Mouse (Mus musculus) erythroblast, adult 5-6 weeks (primary cell): ENCODE data around the gene Rb1. TPM values are rescaled to one million over a fixed set of nuclear protein-coding genes. Genes with fewer than 3 reads are reported as not detected.

Source experiments
- ATAC-seq: replicated peaks from 2 replicates; pipeline ENCODE4 v1.8.0; 2016; ENCODE audit warnings: moderate number of reproducible peaks, mild to moderate bottlenecking, moderate TSS enrichment, inconsistent platforms; ENCODE audit not compliant: poor library complexity, low FRiP score, severe bottlenecking
- total RNA-seq, 2 experiments: library from RNA; stranded (forward) in 1 of 2; stranded (reverse) in 1 of 2; fragments of 150-400 nt in 1 of 2; fragments of 200-764, 138-1000 nt in 1 of 2; gene quantifications; 2 replicates each; pipeline versions ENCODE4 v1.2.3 to v1.2.4; 2015 to 2017; ENCODE audit warnings: low replicate concordance in 2 of 2

The Rb1 gene
- total RNA-seq, 2 experiments from 2014 or later = 215 to 223 TPM

DNA sequence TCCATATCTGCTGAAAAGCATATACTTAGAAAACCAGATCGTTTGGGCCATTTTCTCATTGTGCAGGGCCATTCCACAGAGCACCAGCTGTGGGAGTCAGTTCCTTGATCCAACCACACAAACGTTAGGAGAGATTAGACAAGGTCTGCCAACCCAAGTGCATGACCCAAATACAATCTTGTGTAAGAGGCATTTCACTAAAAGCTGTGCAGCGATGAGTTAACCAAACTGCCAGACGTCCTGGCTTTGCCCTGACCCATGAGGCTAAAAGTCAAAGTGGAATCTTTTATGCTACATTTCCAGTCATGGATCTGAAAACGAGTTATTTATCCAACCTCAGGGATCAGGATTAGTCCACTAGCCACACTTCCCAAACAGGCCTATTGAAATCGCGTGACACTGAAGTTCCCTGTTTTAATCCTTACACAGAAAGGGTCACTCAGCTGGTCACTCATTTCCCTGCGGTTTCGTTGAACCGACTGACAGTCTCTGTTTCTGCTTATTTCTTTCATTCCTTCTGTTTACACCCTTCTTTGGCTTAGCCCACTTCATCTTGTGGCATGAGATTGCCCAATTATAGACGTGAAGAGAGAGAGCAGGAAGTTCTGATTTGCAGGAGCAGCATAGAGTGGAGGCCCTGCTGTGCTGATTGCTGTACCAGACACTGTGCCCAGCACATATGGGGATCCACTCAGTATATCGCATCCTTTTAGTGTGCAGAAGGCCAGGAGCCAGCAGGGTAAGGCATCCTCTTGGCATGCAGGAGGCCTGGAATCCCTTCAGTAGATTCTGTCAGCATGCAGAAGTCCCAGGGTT lies 153.2 kb downstream of the Rb1 start:
- ATAC-seq = no peak

DNA sequence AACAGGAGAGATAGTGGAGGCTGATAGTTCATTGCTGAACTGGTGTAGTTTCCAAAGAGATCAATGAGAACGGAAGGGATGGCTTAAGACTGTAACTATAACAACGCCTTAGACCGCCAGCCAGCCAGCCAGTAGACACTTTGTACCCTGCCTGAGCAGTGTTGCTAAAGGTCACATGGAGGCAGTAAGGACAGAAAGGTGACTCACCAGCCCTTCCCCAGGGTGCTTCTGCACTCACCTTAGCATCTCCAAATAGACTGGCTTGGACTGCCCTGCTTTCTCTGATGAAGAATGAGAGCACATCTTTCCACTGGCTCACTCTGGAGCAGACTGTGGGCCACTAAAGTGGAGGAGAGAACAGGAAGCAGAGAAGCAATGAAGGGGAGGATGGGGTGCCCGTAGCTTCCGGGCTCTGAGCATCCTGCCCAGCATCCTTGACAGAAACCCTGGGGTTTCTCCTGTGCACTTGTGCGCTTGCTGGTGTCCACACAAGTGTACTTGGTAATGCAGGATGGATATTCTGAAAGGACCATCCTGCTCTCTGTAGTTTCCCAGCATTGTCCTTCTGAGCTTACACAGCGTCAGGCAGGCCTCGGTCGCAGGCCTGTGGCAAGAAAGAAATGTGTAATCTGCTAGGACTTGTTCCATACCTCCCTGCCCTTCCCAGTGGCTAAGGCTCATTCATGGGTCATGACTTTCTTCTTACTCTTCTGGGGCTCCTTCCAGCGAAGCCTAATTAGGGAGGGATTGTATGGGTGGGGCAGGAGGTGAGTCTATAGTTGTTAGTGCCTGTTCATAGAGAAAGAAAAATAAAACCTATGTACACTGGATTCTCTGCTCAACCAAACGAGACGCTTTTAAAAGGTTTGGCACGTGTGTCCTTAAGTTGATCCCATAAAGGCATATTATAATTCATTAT lies 155.4 kb downstream of the Rb1 start:
- ATAC-seq = no peak

DNA sequence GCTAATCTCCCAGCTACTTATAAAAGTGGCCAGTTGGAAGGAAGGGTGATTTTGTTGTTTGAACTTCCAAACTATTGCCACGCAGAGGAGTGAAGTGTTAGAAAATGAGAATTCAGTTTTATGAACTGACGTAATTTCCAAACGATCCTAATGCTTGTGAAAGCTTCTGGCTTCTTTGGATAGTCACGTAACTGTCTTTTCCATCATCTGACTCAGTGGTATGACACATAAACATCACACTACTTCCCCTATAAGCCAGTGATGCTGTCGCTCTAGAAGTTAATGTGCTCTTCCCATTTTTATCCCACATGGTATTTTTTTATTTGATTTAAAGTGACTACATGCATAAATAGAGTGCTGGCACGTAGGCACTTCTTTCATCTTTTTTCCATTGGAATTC lies 157.0 kb downstream of the Rb1 start:
- ATAC-seq = no peak

DNA sequence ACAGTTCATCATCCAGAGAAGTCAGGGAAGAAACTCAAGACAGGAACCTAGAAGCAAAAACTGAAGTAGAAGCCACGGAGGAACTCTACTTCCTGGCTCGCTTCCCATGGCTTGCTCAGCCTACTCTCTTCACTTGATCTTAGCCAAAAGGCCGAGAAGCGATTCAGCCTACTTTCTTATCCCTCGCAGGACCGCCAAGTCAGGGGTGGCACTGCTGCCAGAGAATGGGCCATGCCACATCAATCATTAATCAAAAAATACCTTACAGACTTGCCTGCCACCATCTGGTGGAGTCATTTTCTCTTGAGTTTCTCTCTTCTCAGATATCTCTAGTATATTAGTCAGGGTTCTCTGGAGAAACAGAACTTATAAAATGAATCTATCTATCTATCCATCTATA lies 160.5 kb downstream of the Rb1 start:
- no peak for ATAC-seq

DNA sequence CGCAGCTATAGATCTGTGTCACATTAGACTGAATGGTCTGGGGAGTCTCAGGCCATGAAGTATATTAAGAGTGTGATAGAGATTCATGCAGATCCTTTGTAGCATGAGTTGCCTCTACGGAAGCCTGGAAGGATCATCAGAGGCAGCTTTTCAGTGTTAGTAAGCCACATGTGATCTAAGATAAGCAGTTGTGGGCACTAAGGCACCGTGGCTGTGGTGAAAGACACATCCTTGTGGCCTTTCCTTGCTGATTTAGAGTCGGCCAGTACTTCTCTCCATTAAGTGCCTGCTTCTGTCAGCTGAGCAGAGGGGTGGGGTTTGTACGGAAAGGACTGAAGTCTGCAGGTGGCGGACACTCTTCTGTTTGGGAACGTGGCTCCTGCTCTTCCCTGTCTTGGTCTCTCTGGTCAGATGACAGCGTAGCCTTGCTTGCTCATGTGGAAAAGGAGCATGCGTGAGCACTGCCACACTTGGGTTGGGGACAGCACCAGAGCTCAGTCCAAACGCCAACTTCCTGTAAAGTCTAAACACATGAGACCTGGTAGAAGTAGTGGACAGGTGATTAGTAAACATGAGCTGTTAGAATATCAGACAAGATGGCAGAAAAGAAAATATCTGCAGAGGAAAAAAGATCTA lies 162.1 kb downstream of the Rb1 start:
- ATAC-seq = no peak

DNA sequence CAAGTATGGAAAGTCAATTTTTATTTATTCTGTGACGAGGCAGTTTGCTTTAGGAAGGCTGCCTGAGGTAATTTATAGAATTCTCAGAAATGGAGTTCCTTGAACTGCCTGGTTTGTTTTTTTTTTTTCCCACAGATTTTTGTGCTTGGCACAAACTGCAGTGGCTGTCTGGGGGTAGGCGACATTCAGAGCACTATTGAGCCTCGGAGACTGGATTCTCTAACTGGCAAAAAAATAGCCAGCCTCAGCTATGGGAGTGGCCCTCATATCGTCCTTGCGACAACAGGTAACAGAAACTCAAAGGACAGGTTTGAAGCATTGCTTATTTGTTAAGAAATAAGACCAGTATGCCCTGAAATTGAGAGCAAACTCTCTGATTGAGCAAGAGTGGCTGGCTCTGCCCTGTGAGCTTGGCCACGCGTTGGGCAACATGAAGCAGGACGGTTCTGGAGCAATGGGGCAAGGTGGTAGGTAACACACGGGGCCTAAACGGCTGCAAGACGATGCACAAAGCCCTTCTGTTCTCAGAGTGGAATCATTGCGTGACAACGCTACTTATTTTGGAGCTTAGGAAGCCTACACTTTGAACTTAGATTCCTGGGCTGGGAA lies 163.3 kb downstream of the Rb1 start:
- no peak for ATAC-seq

DNA sequence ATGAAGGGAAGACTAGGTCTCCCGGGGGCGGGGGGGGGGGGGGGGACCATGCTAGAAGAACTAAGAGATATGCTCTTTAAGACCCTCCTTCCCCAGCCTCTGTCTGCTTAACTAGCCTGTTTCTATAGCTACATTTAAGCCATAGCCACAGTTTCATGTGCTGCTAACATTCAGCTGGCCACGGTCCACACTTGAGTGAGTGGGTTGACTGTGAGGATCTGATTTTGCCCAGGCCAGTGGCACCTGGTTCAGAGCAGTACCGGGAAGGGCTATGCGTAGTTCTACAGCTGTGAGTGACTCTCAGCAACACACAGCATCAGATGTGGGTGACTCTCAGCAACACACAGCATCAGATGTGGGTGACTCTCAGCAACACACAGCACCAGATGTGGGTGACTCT lies 164.3 kb downstream of the Rb1 start:
- ATAC-seq = no peak

DNA sequence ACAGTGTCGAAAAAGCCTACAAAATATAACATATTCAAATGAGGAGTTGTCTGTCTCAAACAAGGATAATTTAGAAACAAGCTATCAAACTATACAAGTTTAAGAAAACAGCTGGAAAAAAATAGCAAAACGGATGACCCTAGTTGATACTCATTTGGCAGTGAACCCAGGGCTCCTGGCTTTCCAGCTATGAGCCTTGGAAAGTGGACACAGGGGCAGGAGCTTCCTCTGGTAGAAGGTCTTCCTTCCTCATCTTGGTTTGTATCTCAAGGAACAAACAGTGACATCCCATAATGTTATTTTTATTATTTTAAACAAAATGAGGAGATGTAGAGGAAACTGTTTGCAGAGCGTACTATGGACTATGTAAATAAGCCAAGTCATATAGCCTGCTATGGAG lies 177.5 kb downstream of the Rb1 start:
- ATAC-seq = no peak

DNA sequence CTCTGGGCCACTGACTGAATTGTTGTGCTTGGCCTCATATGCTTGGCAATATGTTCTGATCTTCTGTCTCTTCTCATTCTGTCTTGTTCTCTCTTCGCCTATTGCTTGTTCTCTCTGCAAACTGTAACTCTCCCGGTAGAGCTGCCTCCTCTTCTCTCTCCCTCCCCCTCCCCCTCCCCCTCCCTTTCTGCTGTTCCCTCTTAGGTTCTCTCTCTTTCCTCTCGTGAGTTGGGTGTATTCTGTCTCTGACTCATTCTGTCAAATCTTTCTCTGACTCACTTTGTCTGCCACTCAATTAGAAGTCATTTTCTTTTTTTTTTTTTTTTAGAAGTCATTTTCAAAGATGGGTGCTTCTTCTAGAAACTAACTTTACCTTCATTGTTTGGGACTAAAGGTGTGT lies 178.9 kb downstream of the Rb1 start:
- ATAC-seq = no peak

DNA sequence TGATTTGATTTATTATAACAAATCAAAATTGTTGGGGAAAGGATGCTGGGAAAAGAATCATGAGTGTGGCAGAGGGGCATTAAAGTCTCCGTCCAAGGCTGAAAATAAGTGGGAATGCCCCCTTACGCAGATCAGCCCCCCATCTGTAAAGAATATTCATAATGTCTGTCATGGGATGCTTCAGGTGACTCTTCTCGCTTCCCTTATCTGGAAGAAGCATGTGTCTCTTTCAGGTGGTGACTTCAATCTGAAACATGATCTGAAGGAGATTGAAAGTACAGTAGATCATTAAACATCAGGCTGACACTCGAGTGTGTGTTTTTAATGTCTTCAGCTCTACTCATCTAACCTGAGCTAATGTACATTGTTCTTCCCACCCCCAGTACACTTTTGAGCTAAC lies 180.1 kb downstream of the Rb1 start:
- no peak for ATAC-seq

DNA sequence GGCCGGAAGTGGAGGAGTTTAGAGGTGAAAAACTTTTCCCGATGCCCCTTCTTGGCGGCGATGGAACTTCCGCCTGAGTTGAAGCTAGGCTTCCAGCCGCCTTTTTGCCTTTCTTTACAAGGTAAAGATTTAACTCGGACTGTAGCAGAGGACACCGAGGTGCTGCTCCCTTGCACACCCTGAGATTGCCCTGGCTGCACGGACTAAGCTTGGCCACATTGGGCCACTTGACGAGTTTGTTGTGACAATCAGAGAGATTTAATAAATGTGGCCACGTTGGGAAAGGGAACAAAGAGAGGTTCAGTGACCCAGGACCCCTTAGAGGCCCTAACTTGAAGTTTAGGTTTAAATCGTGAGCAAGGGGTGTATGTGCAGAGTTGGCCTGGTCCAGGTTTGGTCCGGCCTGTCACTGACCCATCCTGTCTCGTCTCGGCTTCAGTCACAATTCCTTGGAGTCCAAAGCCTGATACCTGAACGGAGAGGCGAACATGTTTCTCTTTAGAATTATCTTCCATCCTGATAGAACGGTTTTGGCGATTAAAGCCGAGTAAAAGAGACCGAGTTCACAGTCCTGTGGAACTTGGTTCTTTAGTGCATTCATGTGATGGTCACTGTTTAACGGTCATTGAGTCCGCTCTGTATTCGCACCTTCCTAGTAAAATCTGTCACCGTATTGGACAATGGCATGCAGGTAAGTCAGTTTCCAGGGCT lies 181.8 kb downstream of the Rb1 start:
- no peak for ATAC-seq

DNA sequence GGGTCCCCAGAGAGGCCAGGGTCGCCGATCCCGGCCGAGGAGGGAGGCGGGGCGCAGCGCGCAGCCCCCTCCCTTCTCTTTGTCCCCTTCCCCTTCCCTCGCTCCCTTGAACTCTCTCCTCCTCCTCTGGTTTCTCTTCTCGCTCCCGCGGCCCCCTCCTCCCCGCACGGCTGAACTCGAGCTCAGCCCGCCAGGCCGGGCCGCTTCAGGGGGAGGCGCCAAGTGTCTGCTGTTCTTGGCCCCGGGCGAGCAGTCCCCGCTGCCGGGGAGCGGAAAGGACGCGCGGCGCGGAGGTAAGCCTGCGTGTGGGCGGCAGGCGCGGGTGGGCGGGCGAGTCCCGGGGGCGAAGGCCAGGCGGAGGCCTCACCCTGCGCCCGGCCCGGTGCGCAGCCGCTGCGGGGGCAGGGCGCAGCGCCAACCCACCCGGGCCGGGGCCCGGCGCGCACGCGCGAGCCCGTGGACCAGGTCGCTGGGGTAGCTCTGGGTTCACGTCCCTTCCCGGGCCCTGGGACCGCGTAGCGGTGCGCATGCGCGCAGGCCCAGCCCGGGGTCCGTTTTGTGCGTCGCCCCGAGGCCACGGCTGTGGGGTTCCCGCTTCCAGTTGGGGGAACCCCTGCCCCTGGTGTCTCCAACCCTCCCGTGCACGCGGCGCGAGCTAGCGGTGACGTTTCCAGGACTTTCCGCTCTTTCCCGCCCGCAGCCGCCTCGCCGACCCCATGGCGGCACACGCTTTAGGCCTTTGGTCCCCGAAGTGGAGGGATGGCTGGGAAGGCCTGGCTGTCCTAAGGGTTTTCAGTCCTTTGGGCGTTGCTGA lies 182.5 kb downstream of the Rb1 start:
- ATAC-seq = no peak

DNA sequence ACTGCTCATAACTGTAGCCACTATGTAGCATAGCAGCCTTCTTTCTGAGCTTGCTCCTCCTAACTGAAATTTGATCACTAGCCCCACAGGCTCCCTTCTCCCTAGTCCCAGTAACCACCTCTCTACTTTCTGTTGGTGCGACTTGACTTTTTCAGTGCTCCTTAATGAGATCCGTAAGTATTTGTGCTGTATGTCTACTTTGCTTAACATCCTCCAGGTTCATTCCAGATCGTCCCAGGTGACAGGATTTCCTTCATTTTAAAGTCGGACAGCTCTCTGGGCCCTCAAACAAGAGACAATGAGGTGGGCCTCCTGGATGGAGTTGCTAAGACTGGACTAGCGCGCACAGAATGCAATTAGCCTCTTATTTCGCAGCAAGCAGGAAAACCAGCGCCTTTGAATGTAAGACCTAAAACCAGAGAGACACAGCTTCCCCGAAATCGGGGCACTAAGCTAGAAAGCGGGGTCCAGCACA lies 183.2 kb downstream of the Rb1 start:
- no peak for ATAC-seq

DNA sequence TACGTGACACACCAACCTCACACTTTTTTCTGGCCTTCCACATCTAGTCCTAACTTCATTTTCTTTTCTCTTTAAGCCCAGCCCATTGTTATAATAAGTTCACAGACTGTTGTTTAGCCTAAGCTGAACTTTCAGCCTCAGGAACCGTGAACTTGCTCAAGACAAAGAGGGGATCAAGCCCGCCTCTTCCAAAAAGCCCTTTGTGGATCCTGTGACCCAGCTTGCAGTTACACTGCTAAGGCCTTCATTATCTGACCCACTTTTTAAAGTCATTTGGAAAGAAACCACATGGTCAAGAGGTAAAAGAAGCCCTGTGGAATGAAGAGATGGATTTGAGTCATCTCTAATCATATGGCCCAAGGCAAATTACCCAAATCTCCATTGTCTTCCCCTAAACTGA lies 183.8 kb downstream of the Rb1 start:
- no peak for ATAC-seq

DNA sequence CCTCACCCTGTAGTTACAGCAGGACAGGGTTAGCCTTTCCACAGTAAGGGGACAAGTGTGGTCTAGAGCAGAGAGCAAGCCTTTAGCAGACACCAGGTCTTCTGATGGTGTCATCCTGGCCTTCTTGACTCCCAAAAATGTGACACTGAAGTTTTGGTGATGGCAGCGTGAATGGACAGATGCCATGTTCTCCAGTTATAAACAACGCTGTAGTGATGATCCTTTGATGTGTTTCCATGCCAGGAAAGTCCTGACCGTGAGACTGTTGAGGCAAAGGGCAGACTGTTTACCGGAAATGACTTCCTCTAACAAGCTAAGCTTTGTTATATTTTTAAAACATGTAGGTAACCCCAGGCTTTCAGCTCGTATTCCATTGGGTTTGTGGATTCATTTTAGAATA lies 185.8 kb downstream of the Rb1 start:
- no peak for ATAC-seq

DNA sequence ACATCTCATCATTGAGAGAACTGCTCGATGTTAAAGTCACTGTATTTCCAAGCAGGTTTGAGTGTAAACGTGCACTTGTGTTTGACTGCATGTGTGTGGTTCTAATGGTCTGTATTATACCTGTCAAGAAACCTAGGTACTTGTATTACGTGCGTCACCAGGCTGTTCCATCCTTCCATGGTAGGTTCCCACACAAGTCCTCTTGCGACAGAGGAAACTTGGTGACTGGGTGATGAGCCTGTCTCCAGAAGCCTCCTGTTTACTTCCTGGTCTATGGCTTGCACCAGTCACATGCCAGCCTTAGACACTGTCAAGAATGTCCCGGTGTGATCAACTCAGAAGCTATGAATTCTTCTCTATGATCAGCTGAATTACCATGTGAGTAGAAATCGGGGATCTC lies 187.1 kb downstream of the Rb1 start:
- ATAC-seq = no peak

DNA sequence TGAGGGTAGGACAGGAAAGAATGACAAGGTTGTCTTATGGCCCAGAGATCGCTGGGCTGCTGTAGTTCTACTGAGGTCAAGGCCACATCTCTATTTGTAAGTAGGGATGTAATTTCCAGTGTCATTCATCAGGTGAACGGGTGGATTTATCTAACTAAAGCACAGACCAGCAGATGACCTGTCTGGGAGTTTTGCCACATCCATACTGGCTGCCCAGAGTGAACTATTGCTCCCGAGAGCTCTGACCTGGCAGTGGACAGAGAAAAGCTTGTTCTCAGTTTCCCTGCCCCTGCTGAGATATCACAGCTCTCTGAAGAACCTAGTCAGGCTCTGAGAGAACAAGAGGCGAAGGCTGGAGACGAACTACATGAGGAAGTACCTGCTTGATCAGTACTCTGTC lies 188.4 kb downstream of the Rb1 start:
- ATAC-seq = no peak
